In genomic region chr16:5014578-5014977, GRCm38 (mm10) we compare ENCODE assay signal across 24 mouse cellular contexts. TPM values are rescaled to one million over a fixed set of nuclear protein-coding genes. Genes with fewer than 3 reads are reported as not detected.
DNase-seq lines count a peak whose midpoint lies in the region; ATAC-seq and TF ChIP-seq lines count a peak whose summit lies in the region.
"Had no signal": no experiment of that assay in that cellular context is flagged by ENCODE, and none has a peak within 500 bp of the region (broad histone marks: within the 10 kb centered on the region; RNA-seq: fewer than 3 reads in every experiment).

No protein-coding gene starts in this region.

- H3K4me2 ChIP-seq in hindbrain, embryonic 13.5 days, result no peak overlapping the region
- no peak overlapping the region for H3K4me2 ChIP-seq in hindbrain, embryonic 14.5 days (replicated peaks)
- H3K4me2 ChIP-seq in midbrain, embryonic 12.5 days (replicated peaks), result no peak overlapping the region
- no peak overlapping the region for H3K4me2 ChIP-seq in midbrain, embryonic 15.5 days
- H3K4me2 ChIP-seq: limb, embryonic 13.5 days had no signal

- WGBS in hindbrain, embryonic 13.5 days, result 94% methylated on average over 4 of the region's 4 CpGs
- WGBS in hindbrain, embryonic 14.5 days, result 97% methylated on average over 4 of the region's 4 CpGs
- WGBS in midbrain, embryonic 12.5 days, result 93% methylated on average over 4 of the region's 4 CpGs
- 90% methylated on average over 4 of the region's 4 CpGs for WGBS in midbrain, embryonic 15.5 days
- WGBS in lung, adult 2 months, result 66% methylated on average over 4 of the region's 4 CpGs

- intact Hi-C loops in left cerebral cortex, postnatal 25 days (cut with DNase I), result no loop called here

- peaks cover 64% of the 10 kb centered on the region for H3K36me3 ChIP-seq in hindbrain, embryonic 13.5 days
- H3K36me3 ChIP-seq in hindbrain, embryonic 14.5 days (replicated peaks; ENCODE audit: control insufficient read depth, insufficient read depth), result peaks cover 61% of the 10 kb centered on the region
- H3K36me3 ChIP-seq in midbrain, embryonic 12.5 days, result peaks cover 61% of the 10 kb centered on the region
- H3K36me3 ChIP-seq in midbrain, embryonic 15.5 days (replicated peaks), result peaks cover 44% of the 10 kb centered on the region
- H3K36me3 ChIP-seq in splenic B cell, adult 2 months (ENCODE audit: control insufficient read depth, insufficient read depth, low read length, poor library complexity, severe bottlenecking), result peaks cover 7% of the 10 kb centered on the region

- H3K27ac ChIP-seq in hindbrain, embryonic 13.5 days, result peak overlapping the region; percentile 50; the same call in 1 of the 2 replicates
- no peak overlapping the region for H3K27ac ChIP-seq in hindbrain, embryonic 14.5 days
- H3K27ac ChIP-seq in midbrain, embryonic 12.5 days (replicated peaks), result peak overlapping the region; percentile 20; the same call in 1 of the 2 replicates
- no peak overlapping the region for H3K27ac ChIP-seq in midbrain, embryonic 15.5 days
- H3K27ac ChIP-seq: limb, embryonic 13.5 days had no signal

- no peaks in the 10 kb centered on the region for H3K27me3 ChIP-seq in hindbrain, embryonic 13.5 days
- no peaks in the 10 kb centered on the region for H3K27me3 ChIP-seq in hindbrain, embryonic 14.5 days (ENCODE audit: control insufficient read depth, insufficient read depth, low read length)
- no peaks in the 10 kb centered on the region for H3K27me3 ChIP-seq in midbrain, embryonic 12.5 days
- H3K27me3 ChIP-seq in midbrain, embryonic 15.5 days (replicated peaks), result no peaks in the 10 kb centered on the region
- H3K27me3 ChIP-seq in splenic B cell, adult 2 months (ENCODE audit: control insufficient read depth, insufficient read depth, low read length, poor library complexity, severe bottlenecking), result no peaks in the 10 kb centered on the region
- H3K27me3 ChIP-seq: limb, embryonic 13.5 days had no signal

- TF ChIP-seq CTCF in lung, adult 2 months (IDR thresholded peaks at IDR 0.05; ENCODE audit: insufficient read depth, low read length), result no peak

- no peak for DNase-seq in hindbrain, embryonic 14.5 days (ENCODE audit: low spot score)
- DNase-seq in lung, adult 2 months, result peak; percentile 17
- peak; percentile 29 for DNase-seq in splenic B cell, adult 2 months (ENCODE audit: low read depth, low spot score)
- no peak for DNase-seq in adrenal gland, adult (ENCODE audit: inconsistent age in 2 of 2, low spot score in 1 of 2)
- no peak for DNase-seq in left cerebral cortex, postnatal 25 days (ENCODE audit: low spot score in 2 of 2)
- DNase-seq: adrenal gland, adult 8-10 months; embryo, embryonic 11 days; gastrocnemius, adult 2 months; heart, adult 11 months; heart, postnatal 4 days; lung, embryonic 14.5 days; thymus, adult 18-20 months had no signal

- peaks cover 33% of the 10 kb centered on the region for H3K4me1 ChIP-seq in hindbrain, embryonic 13.5 days (replicated peaks)
- H3K4me1 ChIP-seq in hindbrain, embryonic 14.5 days (replicated peaks; ENCODE audit: control insufficient read depth, insufficient read depth, low read length), result peaks cover 7% of the 10 kb centered on the region; the same call in 1 of the 2 replicates
- peaks cover 23% of the 10 kb centered on the region for H3K4me1 ChIP-seq in midbrain, embryonic 12.5 days
- peaks cover 13% of the 10 kb centered on the region for H3K4me1 ChIP-seq in midbrain, embryonic 15.5 days
- peaks cover 10% of the 10 kb centered on the region for H3K4me1 ChIP-seq in lung, adult 2 months (ENCODE audit: control insufficient read depth, insufficient read depth, low read length)

- no peaks in the 10 kb centered on the region for H3K9me3 ChIP-seq in hindbrain, embryonic 13.5 days
- no peaks in the 10 kb centered on the region for H3K9me3 ChIP-seq in hindbrain, embryonic 14.5 days (ENCODE audit: control insufficient read depth, low read length)
- no peaks in the 10 kb centered on the region for H3K9me3 ChIP-seq in midbrain, embryonic 12.5 days
- no peaks in the 10 kb centered on the region for H3K9me3 ChIP-seq in midbrain, embryonic 15.5 days
- H3K9me3 ChIP-seq: limb, embryonic 13.5 days had no signal

- TF ChIP-seq POLR2A in lung, adult 2 months (IDR thresholded peaks at IDR 0.05; ENCODE audit: borderline replicate concordance, extremely low read depth, low read depth, low read length), result no peak

- H3K9ac ChIP-seq in hindbrain, embryonic 13.5 days, result no peak overlapping the region
- H3K9ac ChIP-seq in hindbrain, embryonic 14.5 days, result no peak overlapping the region
- no peak overlapping the region for H3K9ac ChIP-seq in midbrain, embryonic 12.5 days (replicated peaks)
- H3K9ac ChIP-seq in midbrain, embryonic 15.5 days, result no peak overlapping the region
- H3K9ac ChIP-seq: limb, embryonic 13.5 days; lung, embryonic 14.5 days had no signal

- H3K4me3 ChIP-seq in hindbrain, embryonic 13.5 days, result no peak overlapping the region
- H3K4me3 ChIP-seq in hindbrain, embryonic 14.5 days (replicated peaks; ENCODE audit: low read length), result no peak overlapping the region
- H3K4me3 ChIP-seq in midbrain, embryonic 12.5 days, result no peak overlapping the region
- no peak overlapping the region for H3K4me3 ChIP-seq in midbrain, embryonic 15.5 days
- H3K4me3 ChIP-seq in lung, adult 2 months (replicated peaks; ENCODE audit: extremely low read depth, low read depth, low read length), result no peak overlapping the region
- H3K4me3 ChIP-seq: limb, embryonic 13.5 days had no signal

- ATAC-seq in hindbrain, embryonic 13.5 days (ENCODE audit: low FRiP score), result no peak
- ATAC-seq in hindbrain, embryonic 14.5 days (ENCODE audit: low FRiP score), result no peak
- ATAC-seq in midbrain, embryonic 12.5 days (ENCODE audit: low FRiP score, low read depth), result no peak
- no peak for ATAC-seq in midbrain, embryonic 15.5 days (replicated peaks)
- ATAC-seq: inflammation-experienced regulatory T-cells, adult 6 months had no signal

RNA-seq across cellular contexts. Expression of gene Rogdi, which starts 1.2 kb away (rescaled TPM):
- polyA plus RNA-seq in hindbrain, embryonic 13.5 days (2015; fragmentation: Nextera tagmentation; extraction: Ambion mirVana), result 153 and 161 TPM in 2 replicates
- polyA plus RNA-seq in hindbrain, embryonic 14.5 days (2014; fragmentation: Nextera tagmentation; extraction: Ambion mirVana), result 147 and 154 TPM in 2 replicates
- 90.2 and 95.8 TPM in 2 replicates for polyA plus RNA-seq in midbrain, embryonic 12.5 days (2016; fragmentation: Nextera tagmentation; extraction: Ambion mirVana)
- polyA plus RNA-seq in midbrain, embryonic 15.5 days (2015; fragmentation: Nextera tagmentation; extraction: Ambion mirVana), result 157 TPM in 2 replicates
- polyA plus RNA-seq in lung, adult 2 months (2012; rRNA removed), result 108 and 117 TPM in 2 replicates
- total RNA-seq in left cerebral cortex, postnatal 25 days (2021), result 100 to 1,000 TPM; 195 to 210 TPM

RNA-seq across cellular contexts. Expression of gene Smim22, which starts 7.5 kb away (rescaled TPM):
- polyA plus RNA-seq in hindbrain, embryonic 13.5 days (2015; fragmentation: Nextera tagmentation; extraction: Ambion mirVana), result 3.1 and 4.6 TPM in 2 replicates
- 4.2 and 4.7 TPM in 2 replicates for polyA plus RNA-seq in hindbrain, embryonic 14.5 days (2014; fragmentation: Nextera tagmentation; extraction: Ambion mirVana)
- 0.98 TPM in 1 of 2 replicates, not detected in the other for polyA plus RNA-seq in midbrain, embryonic 12.5 days (2016; fragmentation: Nextera tagmentation; extraction: Ambion mirVana)
- polyA plus RNA-seq in midbrain, embryonic 15.5 days (2015; fragmentation: Nextera tagmentation; extraction: Ambion mirVana), result 1.6 and 2.0 TPM in 2 replicates
- polyA plus RNA-seq in lung, adult 2 months (2012; rRNA removed), result 73.2 and 81.3 TPM in 2 replicates
- not detected for total RNA-seq in left cerebral cortex, postnatal 25 days (2021)
- total RNA-seq: adrenal gland, adult 8-10 months; gastrocnemius, adult 2 months; heart, postnatal 4 days; layer of hippocampus, adult 2 months; left cerebral cortex, adult 18-20 months had no signal
- polyA plus RNA-seq: erythroblast, embryonic 14.5 days; inflammation-experienced regulatory T-cells, adult 6 months; neural tube, embryonic 14.5 days had no signal

RNA-seq across cellular contexts. Expression of gene Sept12, which starts 16.9 kb away (rescaled TPM):
- polyA plus RNA-seq in hindbrain, embryonic 13.5 days (2015; fragmentation: Nextera tagmentation; extraction: Ambion mirVana), result not detected in 2 replicates
- polyA plus RNA-seq in hindbrain, embryonic 14.5 days (2014; fragmentation: Nextera tagmentation; extraction: Ambion mirVana), result not detected in 2 replicates
- not detected in 2 replicates for polyA plus RNA-seq in midbrain, embryonic 12.5 days (2016; fragmentation: Nextera tagmentation; extraction: Ambion mirVana)
- polyA plus RNA-seq in midbrain, embryonic 15.5 days (2015; fragmentation: Nextera tagmentation; extraction: Ambion mirVana), result not detected in 2 replicates
- not detected in 2 replicates for polyA plus RNA-seq in lung, adult 2 months (2012; rRNA removed)
- total RNA-seq in left cerebral cortex, postnatal 25 days (2021), result not detected
- total RNA-seq: adrenal gland, adult 8-10 months; gastrocnemius, adult 2 months; heart, postnatal 4 days; layer of hippocampus, adult 2 months; left cerebral cortex, adult 18-20 months had no signal
- polyA plus RNA-seq: brain, embryonic 14.5 days; erythroblast, embryonic 14.5 days; heart, embryonic 14.5 days; inflammation-experienced regulatory T-cells, adult 6 months; kidney, embryonic 16.5 days; limb, embryonic 13.5 days; neural tube, embryonic 14.5 days had no signal

RNA-seq across cellular contexts. Expression of gene Glyr1, which starts 35.1 kb away (rescaled TPM):
- 206 and 209 TPM in 2 replicates for polyA plus RNA-seq in hindbrain, embryonic 13.5 days (2015; fragmentation: Nextera tagmentation; extraction: Ambion mirVana)
- polyA plus RNA-seq in hindbrain, embryonic 14.5 days (2014; fragmentation: Nextera tagmentation; extraction: Ambion mirVana), result 120 and 144 TPM in 2 replicates
- 235 and 240 TPM in 2 replicates for polyA plus RNA-seq in midbrain, embryonic 12.5 days (2016; fragmentation: Nextera tagmentation; extraction: Ambion mirVana)
- polyA plus RNA-seq in midbrain, embryonic 15.5 days (2015; fragmentation: Nextera tagmentation; extraction: Ambion mirVana), result 201 and 207 TPM in 2 replicates
- polyA plus RNA-seq in lung, adult 2 months (2012; rRNA removed), result 46.8 and 60.1 TPM in 2 replicates
- 100 to 1,000 TPM; 145 to 151 TPM for total RNA-seq in left cerebral cortex, postnatal 25 days (2021)

RNA-seq across cellular contexts. Expression of gene Ubn1, which starts 35.3 kb away (rescaled TPM):
- polyA plus RNA-seq in hindbrain, embryonic 13.5 days (2015; fragmentation: Nextera tagmentation; extraction: Ambion mirVana), result 16.0 and 16.3 TPM in 2 replicates
- polyA plus RNA-seq in hindbrain, embryonic 14.5 days (2014; fragmentation: Nextera tagmentation; extraction: Ambion mirVana), result 14.4 and 14.9 TPM in 2 replicates
- polyA plus RNA-seq in midbrain, embryonic 12.5 days (2016; fragmentation: Nextera tagmentation; extraction: Ambion mirVana), result 26.3 and 26.6 TPM in 2 replicates
- 15.1 and 16.0 TPM in 2 replicates for polyA plus RNA-seq in midbrain, embryonic 15.5 days (2015; fragmentation: Nextera tagmentation; extraction: Ambion mirVana)
- 33.5 and 46.2 TPM in 2 replicates for polyA plus RNA-seq in lung, adult 2 months (2012; rRNA removed)
- total RNA-seq in left cerebral cortex, postnatal 25 days (2021), result 10 to 100 TPM; 43.3 to 48.2 TPM

Comparison
In these comparisons a context has a peak if more than half of its experiments do, and no peak if none do; other contexts are left out.
1. H3K27ac ChIP-seq: peak in hindbrain, embryonic 13.5 days (single experiment) and midbrain, embryonic 12.5 days (single experiment); none in hindbrain, embryonic 14.5 days (single experiment) and midbrain, embryonic 15.5 days (single experiment).
2. DNase-seq: peak in lung, adult 2 months (single experiment) and splenic B cell, adult 2 months (single experiment); none in hindbrain, embryonic 14.5 days (single experiment), adrenal gland, adult (0 of 2) and left cerebral cortex, postnatal 25 days (0 of 2).
3. RNA of gene Smim22, which starts 7.5 kb away (polyA plus RNA-seq): 73.2 to 81.3 TPM in lung, adult 2 months; 4.2 to 4.7 TPM in hindbrain, embryonic 14.5 days, 3.1 to 4.6 TPM in hindbrain, embryonic 13.5 days, 1.6 to 2.0 TPM in midbrain, embryonic 15.5 days and 0.98 TPM in midbrain, embryonic 12.5 days; every median in the first group is over 10 times any median in the second.